Mouse (Mus musculus): ENCODE results near the gene Ccna2.

- no peak for TF ChIP-seq CTCF (IDR thresholded peaks at IDR 0.05)
- no peak for TF ChIP-seq EP300 (IDR thresholded peaks at IDR 0.05)
Measured at GRCm38 (mm10) chr3:36605894-36606783, 34.2 kb upstream of the Ccna2 start.

Data from lung, postnatal 0 days (tissue).